Mouse (Mus musculus): ENCODE measurements around the gene Psmb2. TPM values are rescaled to one million over a fixed set of nuclear protein-coding genes. Genes with fewer than 3 reads are reported as not detected.

Gene Psmb2
- polyA plus RNA-seq, 1 experiment = 262 TPM

DNA sequence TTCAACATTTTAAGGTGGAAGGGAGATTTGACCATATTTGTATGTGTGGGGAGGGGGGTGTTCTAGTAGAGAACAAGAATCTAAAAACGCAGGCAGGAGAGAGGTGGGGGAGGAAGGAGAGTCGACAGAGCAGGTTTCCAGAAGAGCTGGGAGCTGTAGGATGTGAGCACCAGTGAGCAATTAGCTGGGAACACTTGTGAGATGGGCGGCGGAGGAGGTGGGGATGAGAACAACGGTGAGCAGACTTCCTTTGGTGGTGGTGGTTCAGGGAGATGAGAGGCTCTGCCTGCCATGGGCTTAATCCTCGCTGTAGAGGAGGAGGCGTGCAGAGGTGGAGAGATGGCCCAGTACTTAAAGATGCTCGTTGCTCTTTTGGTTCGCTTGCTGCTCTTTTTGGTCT lies 35.5 kb upstream of the Psmb2 start:
- H3K27me3 ChIP-seq (ENCODE audit: control insufficient read depth, insufficient read depth, low read length) = no peaks in the 10 kb centered on the region
- H3K36me3 ChIP-seq (ENCODE audit: control insufficient read depth, insufficient read depth, low read length) = no peaks in the 10 kb centered on the region
- DNase-seq = no peak
- H3K27ac ChIP-seq (ENCODE audit: control insufficient read depth, insufficient read depth, low read length) = no peak overlapping the region
- no peaks in the 10 kb centered on the region for H3K4me1 ChIP-seq (replicated peaks; ENCODE audit: control insufficient read depth, insufficient read depth, low read length)
- 46% methylated on average over 9 of the region's 9 CpGs for WGBS
- H3K4me3 ChIP-seq (ENCODE audit: control insufficient read depth, insufficient read depth, low read length) = no peak overlapping the region
- TF ChIP-seq POLR2A (IDR thresholded peaks at IDR 0.05; ENCODE audit: control insufficient read depth, extremely low read depth, insufficient read depth, low read length, poor library complexity) (no peak), CTCF (IDR thresholded peaks at IDR 0.05; ENCODE audit: borderline replicate concordance, control insufficient read depth, extremely low read depth, insufficient read depth, low read length, poor library complexity) (no peak)

DNA sequence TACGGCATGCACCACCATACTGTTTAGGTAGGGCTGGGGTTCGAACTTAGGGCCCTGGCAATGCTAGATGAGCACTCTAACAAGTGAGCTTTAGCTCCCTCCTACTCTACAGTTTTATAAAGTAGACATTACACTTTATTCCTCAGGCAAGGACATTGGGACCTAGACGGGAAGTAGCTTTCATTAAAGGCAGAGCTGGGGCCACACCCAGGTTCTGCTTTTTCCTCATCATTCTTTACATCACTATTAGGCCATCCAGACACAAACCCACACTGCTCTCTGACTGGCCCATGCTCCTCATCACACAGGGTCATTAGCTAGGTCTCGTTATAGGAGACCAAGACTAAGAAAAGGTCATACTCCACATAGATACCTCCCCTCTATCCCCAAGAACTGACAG lies 33.6 kb upstream of the Psmb2 start:
- no peaks in the 10 kb centered on the region for H3K4me1 ChIP-seq (replicated peaks; ENCODE audit: control insufficient read depth, insufficient read depth, low read length)
- no peaks in the 10 kb centered on the region for H3K27me3 ChIP-seq (ENCODE audit: control insufficient read depth, insufficient read depth, low read length)
- H3K27ac ChIP-seq (ENCODE audit: control insufficient read depth, insufficient read depth, low read length) = no peak overlapping the region
- H3K36me3 ChIP-seq (ENCODE audit: control insufficient read depth, insufficient read depth, low read length) = no peaks in the 10 kb centered on the region
- 64% methylated on average over 4 of the region's 4 CpGs for WGBS
- TF ChIP-seq POLR2A (IDR thresholded peaks at IDR 0.05; ENCODE audit: control insufficient read depth, extremely low read depth, insufficient read depth, low read length, poor library complexity) (no peak), CTCF (IDR thresholded peaks at IDR 0.05; ENCODE audit: borderline replicate concordance, control insufficient read depth, extremely low read depth, insufficient read depth, low read length, poor library complexity) (no peak)
- DNase-seq = no peak
- H3K4me3 ChIP-seq (ENCODE audit: control insufficient read depth, insufficient read depth, low read length) = no peak overlapping the region

DNA sequence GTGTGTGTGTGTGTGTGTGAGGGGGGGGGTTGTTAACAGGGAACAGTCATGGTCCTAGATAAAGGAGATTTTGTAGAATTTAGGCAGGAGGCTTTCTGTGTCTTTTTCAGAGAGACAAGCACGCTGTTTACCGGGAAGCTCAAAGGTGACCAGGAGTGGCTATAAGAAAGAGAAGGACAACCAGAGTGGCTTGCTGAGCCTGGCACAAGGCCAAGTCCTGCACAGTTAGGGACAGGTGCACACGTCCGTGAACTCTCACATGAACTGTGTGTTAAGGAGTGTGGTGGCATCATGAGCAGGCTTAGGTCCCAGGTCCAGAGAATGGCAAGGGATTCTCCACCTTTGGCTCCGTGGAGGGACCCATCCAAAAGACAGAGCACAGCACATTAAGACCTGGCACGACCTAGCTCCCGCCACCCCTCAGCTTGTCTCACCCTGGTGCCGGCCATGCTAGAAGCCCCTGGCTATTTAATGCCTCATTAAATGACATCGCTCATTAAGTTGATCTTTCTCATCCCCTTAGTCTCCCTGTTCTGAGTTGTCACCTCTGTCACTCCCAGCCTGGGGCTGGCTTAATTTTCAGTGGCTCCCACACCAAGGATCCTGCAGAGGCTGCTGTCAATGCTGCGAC lies 33.0 kb upstream of the Psmb2 start:
- TF ChIP-seq POLR2A (IDR thresholded peaks at IDR 0.05; ENCODE audit: control insufficient read depth, extremely low read depth, insufficient read depth, low read length, poor library complexity) (no peak), CTCF (IDR thresholded peaks at IDR 0.05; ENCODE audit: borderline replicate concordance, control insufficient read depth, extremely low read depth, insufficient read depth, low read length, poor library complexity) (no peak)
- Histone ChIP-seq H3K36me3 (ENCODE audit: control insufficient read depth, insufficient read depth, low read length) (no peaks in the 10 kb centered on the region), H3K27ac (ENCODE audit: control insufficient read depth, insufficient read depth, low read length) (no peak overlapping the region)

DNA sequence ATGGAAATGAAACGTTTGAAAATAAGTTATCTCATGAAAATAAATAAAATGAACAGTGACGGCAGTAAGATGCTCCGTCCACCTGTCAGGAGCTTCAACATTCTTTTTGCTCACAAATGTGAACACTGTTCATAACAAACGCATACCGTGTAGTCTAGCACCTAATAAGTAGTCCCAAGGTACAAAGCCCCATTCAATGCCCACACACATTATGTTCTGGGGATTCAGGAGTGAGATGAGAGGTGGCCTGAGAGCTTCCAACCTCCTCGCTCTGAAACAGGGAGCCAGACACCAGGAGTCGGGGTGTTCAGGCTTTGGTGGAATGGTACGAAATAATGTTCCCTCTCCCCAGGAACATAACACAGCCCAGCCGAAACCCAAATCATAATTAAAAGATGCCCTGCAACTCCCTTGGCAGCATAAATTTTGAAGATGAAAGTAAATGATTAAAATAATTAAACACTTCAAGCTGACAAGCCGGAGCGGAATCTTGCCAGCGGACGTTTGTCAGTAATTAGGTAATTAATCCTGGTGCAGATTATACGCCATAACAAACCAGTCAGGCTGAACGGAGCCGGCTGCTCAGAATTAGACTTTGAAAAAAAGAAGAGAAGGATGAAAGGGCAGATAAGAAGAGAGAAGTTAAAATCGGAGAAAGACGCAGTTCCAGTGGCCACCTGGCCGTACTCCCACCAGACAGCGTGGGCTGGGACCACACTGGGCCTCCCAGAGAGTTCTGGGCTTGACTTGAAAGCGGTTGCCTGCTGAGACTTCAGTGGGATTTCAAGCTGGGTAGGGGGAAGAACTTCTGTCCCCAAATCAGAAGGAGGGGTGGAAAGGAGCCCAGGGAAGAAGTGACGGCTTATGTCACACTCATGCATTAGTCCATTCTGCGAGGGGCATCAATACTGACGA lies 29.2 kb upstream of the Psmb2 start:
- 81% methylated on average over 24 of the region's 24 CpGs for WGBS
- Histone ChIP-seq H3K4me1 (replicated peaks; ENCODE audit: control insufficient read depth, insufficient read depth, low read length) (no peaks in the 10 kb centered on the region), H3K27me3 (ENCODE audit: control insufficient read depth, insufficient read depth, low read length) (no peaks in the 10 kb centered on the region), H3K36me3 (ENCODE audit: control insufficient read depth, insufficient read depth, low read length) (no peaks in the 10 kb centered on the region), H3K27ac (ENCODE audit: control insufficient read depth, insufficient read depth, low read length) (no peak overlapping the region), H3K4me3 (ENCODE audit: control insufficient read depth, insufficient read depth, low read length) (no peak overlapping the region)
- DNase-seq = no peak
- no peak for TF ChIP-seq POLR2A (IDR thresholded peaks at IDR 0.05; ENCODE audit: control insufficient read depth, extremely low read depth, insufficient read depth, low read length, poor library complexity)
- TF ChIP-seq CTCF (IDR thresholded peaks at IDR 0.05; ENCODE audit: borderline replicate concordance, control insufficient read depth, extremely low read depth, insufficient read depth, low read length, poor library complexity) = no peak

More for the DNA sequence above, 33.0 kb upstream of the Psmb2 start:
- Histone ChIP-seq H3K4me1 (replicated peaks; ENCODE audit: control insufficient read depth, insufficient read depth, low read length) (no peaks in the 10 kb centered on the region), H3K4me3 (ENCODE audit: control insufficient read depth, insufficient read depth, low read length) (no peak overlapping the region), H3K27me3 (ENCODE audit: control insufficient read depth, insufficient read depth, low read length) (no peaks in the 10 kb centered on the region)
- 89% methylated on average over 10 of the region's 10 CpGs for WGBS
- DNase-seq = no peak

DNA sequence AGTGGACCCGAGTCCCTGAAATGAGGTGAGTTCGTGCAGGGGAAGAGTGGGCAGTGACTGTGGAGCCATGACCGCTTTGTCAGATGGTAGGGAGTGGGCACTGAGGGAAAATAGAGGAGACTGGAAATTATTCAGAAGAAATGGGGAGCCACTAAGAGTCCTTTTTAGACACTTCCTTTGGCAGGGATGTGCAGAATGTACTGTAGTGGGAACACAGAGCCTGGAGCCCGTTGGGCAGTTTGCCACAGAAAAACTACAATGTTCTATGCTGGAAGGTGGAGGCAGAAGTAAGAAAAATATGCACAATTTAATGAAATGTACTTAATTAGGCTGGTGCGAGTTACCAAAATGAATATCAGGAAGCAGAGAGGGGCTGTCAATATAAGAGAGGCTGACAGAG lies 24.3 kb upstream of the Psmb2 start:
- Histone ChIP-seq H3K27me3 (ENCODE audit: control insufficient read depth, insufficient read depth, low read length) (no peaks in the 10 kb centered on the region), H3K27ac (ENCODE audit: control insufficient read depth, insufficient read depth, low read length) (no peak overlapping the region), H3K36me3 (ENCODE audit: control insufficient read depth, insufficient read depth, low read length) (no peaks in the 10 kb centered on the region), H3K4me3 (ENCODE audit: control insufficient read depth, insufficient read depth, low read length) (no peak overlapping the region), H3K4me1 (replicated peaks; ENCODE audit: control insufficient read depth, insufficient read depth, low read length) (no peaks in the 10 kb centered on the region)
- DNase-seq = no peak
- WGBS = 84% methylated on average over 5 of the region's 5 CpGs
- no peak for TF ChIP-seq CTCF (IDR thresholded peaks at IDR 0.05; ENCODE audit: borderline replicate concordance, control insufficient read depth, extremely low read depth, insufficient read depth, low read length, poor library complexity)

DNA sequence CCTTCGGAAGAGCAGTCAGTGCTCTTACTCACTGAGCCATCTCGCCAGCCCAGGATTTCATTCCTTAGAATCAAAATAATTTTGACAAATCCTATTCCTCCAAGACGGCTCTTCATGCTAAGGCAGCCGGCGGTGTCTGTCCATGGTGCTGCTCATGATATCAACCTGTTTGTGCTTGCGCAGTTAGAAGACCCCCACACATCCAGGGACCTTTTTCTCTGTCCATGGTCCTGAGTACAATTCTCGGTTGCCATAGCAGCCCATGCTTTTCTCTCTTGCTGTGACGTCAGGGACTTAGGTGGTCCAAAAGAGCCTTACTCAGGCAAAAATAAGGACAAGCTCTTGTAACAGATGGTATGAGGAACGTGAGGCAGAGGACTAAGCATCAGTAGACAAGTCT lies 22.1 kb upstream of the Psmb2 start:
- Histone ChIP-seq H3K27me3 (ENCODE audit: control insufficient read depth, insufficient read depth, low read length) (no peaks in the 10 kb centered on the region), H3K4me1 (replicated peaks; ENCODE audit: control insufficient read depth, insufficient read depth, low read length) (no peaks in the 10 kb centered on the region), H3K27ac (ENCODE audit: control insufficient read depth, insufficient read depth, low read length) (no peak overlapping the region), H3K36me3 (ENCODE audit: control insufficient read depth, insufficient read depth, low read length) (no peaks in the 10 kb centered on the region), H3K4me3 (ENCODE audit: control insufficient read depth, insufficient read depth, low read length) (no peak overlapping the region)
- 15% methylated on average over 9 of the region's 9 CpGs for WGBS
- peak; percentile 2 for DNase-seq
- TF ChIP-seq CTCF (IDR thresholded peaks at IDR 0.05; ENCODE audit: borderline replicate concordance, control insufficient read depth, extremely low read depth, insufficient read depth, low read length, poor library complexity) = no peak
- no peak for TF ChIP-seq POLR2A (IDR thresholded peaks at IDR 0.05; ENCODE audit: control insufficient read depth, extremely low read depth, insufficient read depth, low read length, poor library complexity)

Measured in thymus, adult 2 months (tissue).